Mouse (Mus musculus): Measurements from ENCODE around the gene Lsg1.

- TF ChIP-seq CTCF (IDR thresholded peaks at IDR 0.05; ENCODE audit: control insufficient read depth, insufficient read depth, insufficient replicate concordance, low read depth, low read length) (no peak), POLR2A (IDR thresholded peaks at IDR 0.05; ENCODE audit: control insufficient read depth, low read depth, low read length) (no peak)
Measured at GRCm38 (mm10) chr16:30535075-30535474, 52.3 kb downstream of the Lsg1 start.
